Mouse (Mus musculus): ENCODE results near the gene Uqcc1. TPM values are rescaled to one million over a fixed set of nuclear protein-coding genes. Genes with fewer than 3 reads are reported as not detected.

Gene Uqcc1
- polyA plus RNA-seq (2012; ENCODE audit: insufficient read depth, insufficient read length, low replicate concordance, missing spikeins), result 136 TPM in 1 of 2 replicates, not detected in the other

DNA sequence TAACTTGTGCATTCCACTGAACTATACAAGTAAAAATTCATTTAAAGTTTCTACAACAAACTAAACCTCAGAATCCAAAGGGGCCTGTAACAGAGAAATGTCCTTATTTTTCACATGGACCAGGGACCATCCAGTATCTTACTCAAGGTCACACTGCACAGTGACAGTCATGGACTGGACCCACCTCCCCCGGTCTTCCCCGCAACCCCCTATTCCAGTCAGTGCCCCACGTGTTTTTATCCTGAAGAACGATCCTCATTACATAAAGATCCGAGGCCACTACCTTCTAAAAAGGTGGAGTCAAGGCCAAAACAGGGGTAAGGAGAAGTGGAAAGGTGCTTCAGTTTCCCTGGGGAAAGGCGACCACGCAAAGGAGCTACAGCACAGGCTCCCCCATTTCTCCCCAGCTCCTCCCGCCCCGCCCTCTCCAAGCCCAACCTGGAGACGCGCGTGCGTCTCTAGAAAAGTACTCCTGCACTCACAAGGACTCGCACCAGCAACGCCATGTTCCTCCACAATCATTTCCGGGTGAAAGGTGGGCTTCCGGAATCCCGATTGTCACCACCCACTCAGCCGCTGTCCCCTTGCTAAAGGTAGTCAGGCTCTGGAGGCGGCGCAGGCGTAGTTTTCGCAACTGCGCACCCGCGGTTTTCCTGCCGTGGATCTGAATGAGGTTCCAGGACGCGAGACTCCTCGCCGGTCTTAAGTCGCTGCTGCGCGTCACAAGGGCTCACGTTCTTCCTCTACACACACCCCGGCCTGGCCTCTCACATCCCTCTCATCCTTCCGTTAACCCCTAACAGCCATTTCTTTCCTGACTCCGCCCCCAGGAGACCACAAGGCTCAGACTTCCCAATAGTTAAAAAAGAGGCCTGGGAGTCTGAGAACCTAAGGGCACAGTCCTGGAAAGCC is at the start of gene Uqcc1:
Gene Uqcc1 (minus strand): TSS at position 780 of the 912 bp plus-strand sequence.
- WGBS, result under 1% methylated on average over 38 of the region's 38 CpGs
- peak; percentile 59 for TF ChIP-seq POLR2A (IDR thresholded peaks at IDR 0.05; ENCODE audit: insufficient read depth, low read depth, low read length)
- no peak for TF ChIP-seq CTCF (IDR thresholded peaks at IDR 0.05; ENCODE audit: insufficient read depth, low read depth, low read length)
- Histone ChIP-seq H3K4me1 (ENCODE audit: control insufficient read depth, insufficient read depth, low read length) (peaks cover 4% of the 10 kb centered on the region; the same call in 1 of the 2 replicates), H3K4me3 (ENCODE audit: insufficient read depth, low read depth, low read length) (peak within 1 kb of the TSS; percentile 60), H3K27ac (ENCODE audit: insufficient read depth, low read depth, low read length) (peak within 1 kb of the TSS; percentile 50)

- TF ChIP-seq POLR2A (IDR thresholded peaks at IDR 0.05; ENCODE audit: insufficient read depth, low read depth, low read length) (no peak), CTCF (IDR thresholded peaks at IDR 0.05; ENCODE audit: insufficient read depth, low read depth, low read length) (no peak)
- H3K4me3 ChIP-seq (ENCODE audit: insufficient read depth, low read depth, low read length), result no peak overlapping the region
- whole genome bisulfite sequencing, result 85% methylated on average over 5 of the region's 5 CpGs
- H3K27ac ChIP-seq (ENCODE audit: insufficient read depth, low read depth, low read length), result no peak overlapping the region
- H3K4me1 ChIP-seq (ENCODE audit: control insufficient read depth, insufficient read depth, low read length), result 0 out of 2 replicates have a peak, but pooled peaks cover 2% of the 10 kb centered on the region
Observed at GRCm38 (mm10) chr2:155979328-155979991, 49.4 kb upstream of the Uqcc1 start.

GRCm38 (mm10) chr2:155974087-155974731 is 44.1 kb upstream of the Uqcc1 start:
- H3K4me3 ChIP-seq (ENCODE audit: insufficient read depth, low read depth, low read length), result no peak overlapping the region
- no peak for TF ChIP-seq POLR2A (IDR thresholded peaks at IDR 0.05; ENCODE audit: insufficient read depth, low read depth, low read length)
- no peak for TF ChIP-seq CTCF (IDR thresholded peaks at IDR 0.05; ENCODE audit: insufficient read depth, low read depth, low read length)
- 74% methylated on average over 14 of the region's 14 CpGs for WGBS
- H3K4me1 ChIP-seq (ENCODE audit: control insufficient read depth, insufficient read depth, low read length), result 0 out of 2 replicates have a peak, but pooled peaks cover 2% of the 10 kb centered on the region
- no peak overlapping the region for H3K27ac ChIP-seq (ENCODE audit: insufficient read depth, low read depth, low read length)

GRCm38 (mm10) chr2:155973348-155973747 is 43.2 kb upstream of the Uqcc1 start:
- H3K4me3 ChIP-seq (ENCODE audit: insufficient read depth, low read depth, low read length), result no peak overlapping the region
- H3K27ac ChIP-seq (ENCODE audit: insufficient read depth, low read depth, low read length), result no peak overlapping the region
- WGBS, result 88% methylated on average over 6 of the region's 6 CpGs
- no peaks in the 10 kb centered on the region for H3K4me1 ChIP-seq (ENCODE audit: control insufficient read depth, insufficient read depth, low read length)
- no peak for TF ChIP-seq POLR2A (IDR thresholded peaks at IDR 0.05; ENCODE audit: insufficient read depth, low read depth, low read length)
- TF ChIP-seq CTCF (IDR thresholded peaks at IDR 0.05; ENCODE audit: insufficient read depth, low read depth, low read length), result no peak

GRCm38 (mm10) chr2:155962991-155963390 is 32.9 kb upstream of the Uqcc1 start:
- Histone ChIP-seq H3K4me3 (ENCODE audit: insufficient read depth, low read depth, low read length) (no peak overlapping the region), H3K27ac (ENCODE audit: insufficient read depth, low read depth, low read length) (no peak overlapping the region), H3K4me1 (ENCODE audit: control insufficient read depth, insufficient read depth, low read length) (0 out of 2 replicates have a peak, but pooled peaks cover 2% of the 10 kb centered on the region)
- 24% methylated on average over 1 of the region's 1 CpGs for WGBS
- no peak for TF ChIP-seq CTCF (IDR thresholded peaks at IDR 0.05; ENCODE audit: insufficient read depth, low read depth, low read length)
- no peak for TF ChIP-seq POLR2A (IDR thresholded peaks at IDR 0.05; ENCODE audit: insufficient read depth, low read depth, low read length)

DNA sequence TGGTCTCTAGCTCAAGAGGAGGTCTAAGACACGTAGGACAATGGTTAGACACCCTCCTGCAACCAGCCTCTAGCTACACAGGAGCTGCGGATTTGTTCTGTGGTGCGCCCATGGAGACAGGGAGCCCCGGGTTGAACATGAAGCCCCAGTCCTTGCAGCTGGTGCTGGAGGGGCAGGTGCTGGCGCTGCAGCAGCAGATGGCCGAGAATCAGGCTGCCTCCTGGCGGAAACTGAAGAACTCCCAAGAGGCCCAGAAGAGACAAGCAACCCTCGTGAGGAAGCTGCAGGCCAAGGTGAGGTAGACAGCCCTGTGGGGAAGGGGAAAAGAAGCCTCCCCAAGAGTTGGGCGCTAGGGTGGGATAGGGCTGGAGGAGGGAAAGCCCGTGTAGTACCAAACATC is 31.8 kb upstream of the Uqcc1 start:
- 83% methylated on average over 10 of the region's 10 CpGs for WGBS
- Histone ChIP-seq H3K4me1 (ENCODE audit: control insufficient read depth, insufficient read depth, low read length) (0 out of 2 replicates have a peak, but pooled peaks cover 2% of the 10 kb centered on the region), H3K27ac (ENCODE audit: insufficient read depth, low read depth, low read length) (no peak overlapping the region), H3K4me3 (ENCODE audit: insufficient read depth, low read depth, low read length) (no peak overlapping the region)
- TF ChIP-seq POLR2A (IDR thresholded peaks at IDR 0.05; ENCODE audit: insufficient read depth, low read depth, low read length) (no peak), CTCF (IDR thresholded peaks at IDR 0.05; ENCODE audit: insufficient read depth, low read depth, low read length) (no peak)

DNA sequence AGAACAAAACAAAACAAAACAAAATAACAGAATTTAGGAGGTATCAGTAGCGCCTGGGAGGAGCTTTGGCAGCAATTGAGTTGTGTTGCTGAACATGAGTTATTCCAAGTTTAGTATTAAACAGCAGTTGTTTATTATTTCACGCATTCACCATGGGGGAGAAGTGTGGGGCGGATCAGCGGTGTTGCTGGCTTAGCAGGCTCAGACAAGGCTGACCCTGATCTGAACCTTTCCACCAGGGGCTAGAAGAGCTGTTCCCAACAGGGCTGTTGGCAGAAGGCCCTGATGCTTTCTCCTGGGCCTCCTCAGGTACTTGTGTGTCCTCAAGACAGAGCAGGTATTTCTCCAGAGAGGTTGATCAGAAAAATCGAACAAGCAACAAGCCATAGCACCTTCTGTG is 29.9 kb upstream of the Uqcc1 start:
- 77% methylated on average over 5 of the region's 5 CpGs for WGBS
- Histone ChIP-seq H3K4me1 (ENCODE audit: control insufficient read depth, insufficient read depth, low read length) (0 out of 2 replicates have a peak, but pooled peaks cover 2% of the 10 kb centered on the region), H3K27ac (ENCODE audit: insufficient read depth, low read depth, low read length) (no peak overlapping the region), H3K4me3 (ENCODE audit: insufficient read depth, low read depth, low read length) (no peak overlapping the region)
- TF ChIP-seq CTCF (IDR thresholded peaks at IDR 0.05; ENCODE audit: insufficient read depth, low read depth, low read length) (no peak), POLR2A (IDR thresholded peaks at IDR 0.05; ENCODE audit: insufficient read depth, low read depth, low read length) (no peak)
